Mouse (Mus musculus) hematopoietic stem cell, adult 5-6 weeks (primary cell): ENCODE data around the gene Flad1. TPM values are rescaled to one million over a fixed set of nuclear protein-coding genes. Genes with fewer than 3 reads are reported as not detected.

ENCODE experiments used
- ATAC-seq, 2 experiments: fragments of 125-278 bp in 1 of 2; replicated peaks in 1 of 2; 2 replicates each; pipeline ENCODE4 v1.8.0; 2016 to 2017; ENCODE audit warnings: inconsistent platforms in 2 of 2, mild to moderate bottlenecking in 2 of 2, moderate number of reproducible peaks in 2 of 2, low read depth in 1 of 2, moderate TSS enrichment in 1 of 2; ENCODE audit not compliant: low FRiP score in 2 of 2, poor library complexity in 2 of 2, severe bottlenecking in 2 of 2, insufficient read depth in 1 of 2, low TSS enrichment in 1 of 2
- total RNA-seq: library from RNA; stranded (forward); fragments of 172-1452, 232-1000 nt; gene quantifications from 2 replicates; pipeline ENCODE4 v1.2.3, GENCODE M21; 2017

The Flad1 gene
- total RNA-seq, 1 experiment from 2014 or later: 18.2 TPM

- no peak for ATAC-seq
Observed at GRCm38 (mm10) chr3:89416158-89416557, 4.5 kb upstream of the Flad1 start.

GRCm38 (mm10) chr3:89410864-89411263 is 806 bp downstream of the Flad1 start:
- ATAC-seq: no peak

GRCm38 (mm10) chr3:89409701-89410100 is 2.0 kb downstream of the Flad1 start:
- no peak for ATAC-seq

GRCm38 (mm10) chr3:89408448-89408847 is 3.2 kb downstream of the Flad1 start:
- no peak for ATAC-seq

GRCm38 (mm10) chr3:89406887-89407286 is 4.8 kb downstream of the Flad1 start:
- no peak for ATAC-seq

- ATAC-seq: no peak
Observed at GRCm38 (mm10) chr3:89402693-89403092, 9.0 kb downstream of the Flad1 start, which contains the start of gene Lenep. Gene Lenep (minus strand): TSS chr3:89402793.

GRCm38 (mm10) chr3:89401329-89401728 is 10.3 kb downstream of the Flad1 start:
- ATAC-seq: no peak

GRCm38 (mm10) chr3:89396654-89397005 is 15.0 kb downstream of the Flad1 start:
- no peak for ATAC-seq

GRCm38 (mm10) chr3:89395806-89396653 is 15.6 kb downstream of the Flad1 start:
- 0 out of 4 replicates have a peak, but pooled peaks of 1 of the 2 experiments have one; percentile 39 for ATAC-seq

- ATAC-seq: no peak
Observed at GRCm38 (mm10) chr3:89395419-89395805, 16.3 kb downstream of the Flad1 start.

- no peak for ATAC-seq
Observed at GRCm38 (mm10) chr3:89394894-89395256, 16.8 kb downstream of the Flad1 start.

- ATAC-seq: peak; percentile 47 to 61
Observed at GRCm38 (mm10) chr3:89394006-89394893, 17.4 kb downstream of the Flad1 start, which contains the start of gene Zbtb7b. Gene Zbtb7b (minus strand): TSS chr3:89394776.

- ATAC-seq: peak; percentile 85 to 86
Observed at GRCm38 (mm10) chr3:89393605-89394004, 18.1 kb downstream of the Flad1 start.

- no peak for ATAC-seq
Observed at GRCm38 (mm10) chr3:89392871-89393311, 18.8 kb downstream of the Flad1 start.

- no peak for ATAC-seq
Observed at GRCm38 (mm10) chr3:89391663-89392511, 19.8 kb downstream of the Flad1 start.

- no peak for ATAC-seq
Observed at GRCm38 (mm10) chr3:89390699-89391662, 20.7 kb downstream of the Flad1 start.
